ENCODE assay signal across 8 mouse cellular contexts in the genomic region with DNA sequence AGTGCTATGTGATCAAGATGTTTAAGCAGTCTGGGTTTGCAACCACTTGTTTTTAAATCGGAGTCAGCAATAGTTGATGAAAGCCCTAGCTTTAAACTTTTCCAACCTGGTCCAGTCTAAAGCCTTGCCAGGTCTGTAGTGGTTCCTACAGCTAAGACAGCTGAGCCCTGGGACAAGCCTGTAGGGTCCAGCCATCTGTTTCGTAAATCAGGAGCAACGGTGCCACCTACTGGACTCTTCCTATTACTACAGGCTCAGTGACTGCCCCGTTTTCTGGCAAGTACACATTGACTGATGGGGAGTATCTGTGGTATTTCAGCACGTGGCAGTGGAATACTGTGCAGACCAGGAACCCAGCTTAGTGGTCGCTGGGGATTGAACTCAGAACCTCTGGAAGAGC. TPM values are rescaled to one million over a fixed set of nuclear protein-coding genes. Genes with fewer than 3 reads are reported as not detected.
DNase-seq lines count a peak whose midpoint lies in the region; ATAC-seq lines count a peak whose summit lies in the region.

No protein-coding gene starts in this region.

- peak; percentile 56; the same call in 1 of the 2 replicates for ATAC-seq in heart, embryonic 15.5 days (replicated peaks; ENCODE audit: insufficient number of reproducible peaks, insufficient read depth, low FRiP score, low read depth)
- peak; percentile 66 for ATAC-seq in liver, embryonic 13.5 days (ENCODE audit: low read depth)

- no peaks in the 10 kb centered on the region for H3K27me3 ChIP-seq in forebrain, embryonic 10.5 days (ENCODE audit: poor library complexity, severe bottlenecking)
- no peaks in the 10 kb centered on the region for H3K27me3 ChIP-seq in heart, embryonic 15.5 days
- H3K27me3 ChIP-seq in liver, embryonic 13.5 days = no peaks in the 10 kb centered on the region

- no peak overlapping the region for H3K9ac ChIP-seq in heart, embryonic 15.5 days
- no peak overlapping the region for H3K9ac ChIP-seq in liver, embryonic 13.5 days

- peaks cover 63% of the 10 kb centered on the region for H3K4me1 ChIP-seq in forebrain, embryonic 10.5 days
- H3K4me1 ChIP-seq in heart, embryonic 15.5 days (replicated peaks) = peaks cover 23% of the 10 kb centered on the region
- H3K4me1 ChIP-seq in liver, embryonic 13.5 days (replicated peaks) = peaks cover 30% of the 10 kb centered on the region

- no peak overlapping the region for H3K4me3 ChIP-seq in forebrain, embryonic 10.5 days
- no peak overlapping the region for H3K4me3 ChIP-seq in heart, embryonic 15.5 days
- no peak overlapping the region for H3K4me3 ChIP-seq in liver, embryonic 13.5 days (replicated peaks)

- H3K36me3 ChIP-seq in forebrain, embryonic 10.5 days (replicated peaks) = no peaks in the 10 kb centered on the region
- no peaks in the 10 kb centered on the region for H3K36me3 ChIP-seq in heart, embryonic 15.5 days
- no peaks in the 10 kb centered on the region for H3K36me3 ChIP-seq in liver, embryonic 13.5 days

- DNase-seq in CD8-positive naive resting alpha-beta T cell, adult 2 months (ENCODE audit: low read depth in 2 of 2, low spot score in 2 of 2) = peak; percentile 58 to 61
- DNase-seq in c-Kit-negative CD71-positive TER-119-positive erythroid progenitor cells, embryonic 14.5 days (ENCODE audit: low read depth, low spot score) = peak; percentile 65
- DNase-seq in forebrain, embryonic 10.5 days (ENCODE audit: extremely low spot score, low spot score) = peak; percentile 78
- DNase-seq in kidney, postnatal 14 days = peak; percentile 92
- DNase-seq in liver, embryonic 13.5 days = peak; percentile 68
- DNase-seq in neural tube, embryonic 10.5 days (ENCODE audit: extremely low spot score, low spot score) = peak; percentile 80
- peak; percentile 46 for DNase-seq in telencephalon, adult 2 months (ENCODE audit: low read depth, low spot score)

- H3K9me3 ChIP-seq in forebrain, embryonic 10.5 days = no peaks in the 10 kb centered on the region
- H3K9me3 ChIP-seq in heart, embryonic 15.5 days (replicated peaks) = no peaks in the 10 kb centered on the region
- H3K9me3 ChIP-seq in liver, embryonic 13.5 days (replicated peaks) = no peaks in the 10 kb centered on the region

- peak overlapping the region; percentile 73 for H3K27ac ChIP-seq in forebrain, embryonic 10.5 days
- no peak overlapping the region for H3K27ac ChIP-seq in heart, embryonic 15.5 days
- H3K27ac ChIP-seq in liver, embryonic 13.5 days = no peak overlapping the region

- 5% methylated on average over 6 of the region's 6 CpGs for WGBS in forebrain, embryonic 10.5 days
- WGBS in heart, embryonic 15.5 days = 5% methylated on average over 6 of the region's 6 CpGs
- 4% methylated on average over 6 of the region's 6 CpGs for WGBS in liver, embryonic 13.5 days (ENCODE audit: insufficient replicate concordance)

- no peak overlapping the region for H3K4me2 ChIP-seq in heart, embryonic 15.5 days
- no peak overlapping the region for H3K4me2 ChIP-seq in liver, embryonic 13.5 days

RNA-seq across cellular contexts. Expression of a gene that starts 47.5 kb away (rescaled TPM):
- 47.5 and 50.8 TPM in 2 replicates for polyA plus RNA-seq in forebrain, embryonic 10.5 days (2016; fragmentation: Nextera tagmentation; extraction: Ambion mirVana)
- 15.2 and 20.6 TPM in 2 replicates for polyA plus RNA-seq in heart, embryonic 15.5 days (2015; fragmentation: Nextera tagmentation; extraction: Ambion mirVana)
- polyA plus RNA-seq in liver, embryonic 13.5 days (2015; fragmentation: Nextera tagmentation; extraction: Ambion mirVana) = 6.3 and 8.2 TPM in 2 replicates

RNA-seq across cellular contexts. Expression of a gene that starts 48.7 kb away (rescaled TPM):
- 172 and 185 TPM in 2 replicates for polyA plus RNA-seq in forebrain, embryonic 10.5 days (2016; fragmentation: Nextera tagmentation; extraction: Ambion mirVana)
- polyA plus RNA-seq in heart, embryonic 15.5 days (2015; fragmentation: Nextera tagmentation; extraction: Ambion mirVana) = 103 and 122 TPM in 2 replicates
- polyA plus RNA-seq in liver, embryonic 13.5 days (2015; fragmentation: Nextera tagmentation; extraction: Ambion mirVana) = 56.1 and 61.2 TPM in 2 replicates

RNA-seq across cellular contexts. Expression of a gene that starts 57.3 kb away (rescaled TPM):
- polyA plus RNA-seq in forebrain, embryonic 10.5 days (2016; fragmentation: Nextera tagmentation; extraction: Ambion mirVana) = 16.6 and 19.3 TPM in 2 replicates
- 15.9 and 19.2 TPM in 2 replicates for polyA plus RNA-seq in heart, embryonic 15.5 days (2015; fragmentation: Nextera tagmentation; extraction: Ambion mirVana)
- polyA plus RNA-seq in liver, embryonic 13.5 days (2015; fragmentation: Nextera tagmentation; extraction: Ambion mirVana) = 9.1 and 9.2 TPM in 2 replicates
